Mouse (Mus musculus): ENCODE data around the gene Lcn9. TPM values are rescaled to one million over a fixed set of nuclear protein-coding genes. Genes with fewer than 3 reads are reported as not detected.

The Lcn9 gene
- polyA plus RNA-seq, 1 experiment = not detected

- peaks cover 29% of the 10 kb centered on the region for H3K27me3 ChIP-seq (ENCODE audit: control insufficient read depth, insufficient read depth, insufficient read length)
Observed at GRCm38 (mm10) chr2:25863337-25864131, 40.6 kb downstream of the Lcn9 start, which contains the start of gene Kcnt1. Gene Kcnt1, plus strand, starts transcription at chr2:25863734.

GRCm38 (mm10) chr2:25864230-25864629 is 41.3 kb downstream of the Lcn9 start:
- H3K36me3 ChIP-seq (ENCODE audit: control insufficient read depth, insufficient read depth) = no peaks in the 10 kb centered on the region
- H3K4me3 ChIP-seq = no peak overlapping the region
- H3K27me3 ChIP-seq (ENCODE audit: control insufficient read depth, insufficient read depth, insufficient read length) = peaks cover 29% of the 10 kb centered on the region
- no peak overlapping the region for H3ac ChIP-seq (ENCODE audit: control insufficient read depth, insufficient read length)
- H3K4me2 ChIP-seq (ENCODE audit: low read depth) = no peak overlapping the region
- H3K79me2 ChIP-seq (ENCODE audit: control insufficient read depth, insufficient read depth) = no peaks in the 10 kb centered on the region
- no peak for TF ChIP-seq CEBPB (IDR thresholded peaks at IDR 0.05; ENCODE audit: insufficient read depth, poor library complexity, severe bottlenecking)
- no peak for TF ChIP-seq MAX (IDR thresholded peaks at IDR 0.05; ENCODE audit: low read depth)
- TF ChIP-seq TCF3 (IDR thresholded peaks at IDR 0.05; ENCODE audit: insufficient read length, low read depth) = no peak
- TF ChIP-seq POLR2A (IDR thresholded peaks at IDR 0.05; ENCODE audit: insufficient read length, low read depth) = no peak
- no peak for TF ChIP-seq POLR2AphosphoS2 (IDR thresholded peaks at IDR 0.05; ENCODE audit: insufficient read length, low read depth)

More at GRCm38 (mm10) chr2:25863337-25864131, 40.6 kb downstream of the Lcn9 start, which contains the start of gene Kcnt1:
- TF ChIP-seq REST (IDR thresholded peaks at IDR 0.05; ENCODE audit: insufficient read depth, insufficient read length) = peak; percentile 85
- no peak for TF ChIP-seq MAX (IDR thresholded peaks at IDR 0.05; ENCODE audit: low read depth)
- TF ChIP-seq USF1 (IDR thresholded peaks at IDR 0.05; ENCODE audit: low read depth) = no peak
- TF ChIP-seq E2F4 (IDR thresholded peaks at IDR 0.05; ENCODE audit: insufficient read depth) = no peak
- H3K4me2 ChIP-seq (ENCODE audit: low read depth) = no peak within 1 kb of the TSS
- H3K4me3 ChIP-seq = no peak within 1 kb of the TSS
- no peaks in the 10 kb centered on the region for H3K36me3 ChIP-seq (ENCODE audit: control insufficient read depth, insufficient read depth)
- H3K79me2 ChIP-seq (ENCODE audit: control insufficient read depth, insufficient read depth) = no peaks in the 10 kb centered on the region
- H3ac ChIP-seq (ENCODE audit: control insufficient read depth, insufficient read length) = no peak within 1 kb of the TSS

- H3K4me2 ChIP-seq (ENCODE audit: low read depth) = no peak overlapping the region
- no peak overlapping the region for H3K4me3 ChIP-seq
- no peak for TF ChIP-seq MYOG (IDR thresholded peaks at IDR 0.05; ENCODE audit: control insufficient read depth in 1 of 3, insufficient read depth in 1 of 3, insufficient read length in 2 of 3, low read depth in 2 of 3)
- peaks cover 24% of the 10 kb centered on the region for H3K27me3 ChIP-seq (ENCODE audit: control insufficient read depth, insufficient read depth, insufficient read length)
- no peaks in the 10 kb centered on the region for H3K36me3 ChIP-seq (ENCODE audit: control insufficient read depth, insufficient read depth)
- H3ac ChIP-seq (ENCODE audit: control insufficient read depth, insufficient read length) = no peak overlapping the region
- no peaks in the 10 kb centered on the region for H3K79me2 ChIP-seq (ENCODE audit: control insufficient read depth, insufficient read depth)
Observed at GRCm38 (mm10) chr2:25865412-25865811, 42.5 kb downstream of the Lcn9 start.

GRCm38 (mm10) chr2:25866656-25867055 is 43.7 kb downstream of the Lcn9 start:
- H3K79me2 ChIP-seq (ENCODE audit: control insufficient read depth, insufficient read depth) = no peaks in the 10 kb centered on the region
- no peak overlapping the region for H3K4me3 ChIP-seq
- no peak overlapping the region for H3ac ChIP-seq (ENCODE audit: control insufficient read depth, insufficient read length)
- H3K27me3 ChIP-seq (ENCODE audit: control insufficient read depth, insufficient read depth, insufficient read length) = peaks cover 24% of the 10 kb centered on the region
- H3K4me2 ChIP-seq (ENCODE audit: low read depth) = no peak overlapping the region
- H3K36me3 ChIP-seq (ENCODE audit: control insufficient read depth, insufficient read depth) = no peaks in the 10 kb centered on the region
- TF ChIP-seq POLR2AphosphoS2 (IDR thresholded peaks at IDR 0.05; ENCODE audit: insufficient read length, low read depth) (no peak), E2F4 (IDR thresholded peaks at IDR 0.05; ENCODE audit: insufficient read depth) (no peak), REST (IDR thresholded peaks at IDR 0.05; ENCODE audit: insufficient read depth, insufficient read length) (no peak), POLR2A (IDR thresholded peaks at IDR 0.05; ENCODE audit: insufficient read length, low read depth) (no peak), MYOG (IDR thresholded peaks at IDR 0.05; ENCODE audit: control insufficient read depth in 1 of 3, insufficient read depth in 1 of 3, insufficient read length in 2 of 3, low read depth in 2 of 3) (no peak), TCF12 (IDR thresholded peaks at IDR 0.05; ENCODE audit: insufficient read depth, poor library complexity, severe bottlenecking) (no peak), USF1 (IDR thresholded peaks at IDR 0.05; ENCODE audit: low read depth) (no peak), MYOD1 (IDR thresholded peaks at IDR 0.05; ENCODE audit: control insufficient read depth in 1 of 3, insufficient read length in 2 of 3, low read depth in 2 of 3) (no peak), CEBPB (IDR thresholded peaks at IDR 0.05; ENCODE audit: insufficient read depth, poor library complexity, severe bottlenecking) (no peak), TCF3 (IDR thresholded peaks at IDR 0.05; ENCODE audit: insufficient read length, low read depth) (no peak), MAX (IDR thresholded peaks at IDR 0.05; ENCODE audit: low read depth) (no peak), SRF (IDR thresholded peaks at IDR 0.05; ENCODE audit: control insufficient read depth, insufficient read length, low read depth) (no peak)

Other genes with a start within 250 kb of the Lcn9 start
- 8.7 TPM for gene Mamdc4, start 248.3 kb upstream of the Lcn9 start, polyA plus RNA-seq (2012; fragmentation: generic; extraction: Trizol)
- gene Phpt1, start 247.9 kb upstream of the Lcn9 start, polyA plus RNA-seq (2012; fragmentation: generic; extraction: Trizol) = 108 TPM
- 1.0 TPM for gene Ajm1, start 241.4 kb upstream of the Lcn9 start, polyA plus RNA-seq (2012; fragmentation: generic; extraction: Trizol)
- 76.5 TPM for gene Rabl6, start 214.6 kb upstream of the Lcn9 start, polyA plus RNA-seq (2012; fragmentation: generic; extraction: Trizol)
- gene Ccdc183, start 205.5 kb upstream of the Lcn9 start, polyA plus RNA-seq (2012; fragmentation: generic; extraction: Trizol) = 0.13 TPM
- gene Tmem141, start 201.1 kb upstream of the Lcn9 start, polyA plus RNA-seq (2012; fragmentation: generic; extraction: Trizol) = 32.6 TPM
- 0.10 TPM for gene Fcna, start 195.1 kb upstream of the Lcn9 start, polyA plus RNA-seq (2012; fragmentation: generic; extraction: Trizol)
- gene Lcn8, start 170.0 kb upstream of the Lcn9 start, polyA plus RNA-seq (2012; fragmentation: generic; extraction: Trizol) = not detected
- not detected for gene Lcn5, start 165.2 kb upstream of the Lcn9 start, polyA plus RNA-seq (2012; fragmentation: generic; extraction: Trizol)
- gene Lcn6, start 146.4 kb upstream of the Lcn9 start, polyA plus RNA-seq (2012; fragmentation: generic; extraction: Trizol) = not detected
- gene Lcn10, start 140.4 kb upstream of the Lcn9 start, polyA plus RNA-seq (2012; fragmentation: generic; extraction: Trizol) = not detected
- gene Obp2a, start 123.1 kb upstream of the Lcn9 start, polyA plus RNA-seq (2012; fragmentation: generic; extraction: Trizol) = not detected
- gene Bmyc, start 116.4 kb upstream of the Lcn9 start, polyA plus RNA-seq (2012; fragmentation: generic; extraction: Trizol) = 0.31 TPM
- not detected for gene Obp2b, start 86.1 kb upstream of the Lcn9 start, polyA plus RNA-seq (2012; fragmentation: generic; extraction: Trizol)
- gene Lcn3, start 57.6 kb upstream of the Lcn9 start, polyA plus RNA-seq (2012; fragmentation: generic; extraction: Trizol) = not detected
- gene Lcn11, start 46.1 kb upstream of the Lcn9 start, polyA plus RNA-seq (2012; fragmentation: generic; extraction: Trizol) = not detected
- gene Gm13539, start 40.9 kb upstream of the Lcn9 start, polyA plus RNA-seq (2012; fragmentation: generic; extraction: Trizol) = 0.17 TPM
- gene Glt6d1, start 7.3 kb upstream of the Lcn9 start, polyA plus RNA-seq (2012; fragmentation: generic; extraction: Trizol) = not detected
- gene Sohlh1, start 24.1 kb downstream of the Lcn9 start, polyA plus RNA-seq (2012; fragmentation: generic; extraction: Trizol) = not detected
- gene Kcnt1, start 40.6 kb downstream of the Lcn9 start, polyA plus RNA-seq (2012; fragmentation: generic; extraction: Trizol) = not detected
- 12.1 TPM for gene Camsap1, start 160.1 kb downstream of the Lcn9 start, polyA plus RNA-seq (2012; fragmentation: generic; extraction: Trizol)
- gene Ubac1, start 198.6 kb downstream of the Lcn9 start, polyA plus RNA-seq (2012; fragmentation: generic; extraction: Trizol) = 128 TPM

Measured in myocyte (in vitro differentiated cells).